Mouse (Mus musculus) heart, postnatal 4 days (tissue): Measurements from ENCODE around the gene Trmt61a. TPM values are rescaled to one million over a fixed set of nuclear protein-coding genes. Genes with fewer than 3 reads are reported as not detected.
"Not testable (repeated sequence)": the region's sequence is repeated elsewhere in the genome, so short reads cannot be mapped to it uniquely, and the experiment has no call there.

Experiments used
- DNase-seq: peaks from one replicate; pipeline ENCODE4 v3.0.0; 2021
- total RNA-seq, 2 experiments: library from RNA; stranded (reverse); gene quantifications; 2 replicates each; pipeline ENCODE4 v1.2.3; 2021

Gene Trmt61a
- total RNA-seq = 1 to 10 TPM; 9.4 to 9.8 TPM

DNA sequence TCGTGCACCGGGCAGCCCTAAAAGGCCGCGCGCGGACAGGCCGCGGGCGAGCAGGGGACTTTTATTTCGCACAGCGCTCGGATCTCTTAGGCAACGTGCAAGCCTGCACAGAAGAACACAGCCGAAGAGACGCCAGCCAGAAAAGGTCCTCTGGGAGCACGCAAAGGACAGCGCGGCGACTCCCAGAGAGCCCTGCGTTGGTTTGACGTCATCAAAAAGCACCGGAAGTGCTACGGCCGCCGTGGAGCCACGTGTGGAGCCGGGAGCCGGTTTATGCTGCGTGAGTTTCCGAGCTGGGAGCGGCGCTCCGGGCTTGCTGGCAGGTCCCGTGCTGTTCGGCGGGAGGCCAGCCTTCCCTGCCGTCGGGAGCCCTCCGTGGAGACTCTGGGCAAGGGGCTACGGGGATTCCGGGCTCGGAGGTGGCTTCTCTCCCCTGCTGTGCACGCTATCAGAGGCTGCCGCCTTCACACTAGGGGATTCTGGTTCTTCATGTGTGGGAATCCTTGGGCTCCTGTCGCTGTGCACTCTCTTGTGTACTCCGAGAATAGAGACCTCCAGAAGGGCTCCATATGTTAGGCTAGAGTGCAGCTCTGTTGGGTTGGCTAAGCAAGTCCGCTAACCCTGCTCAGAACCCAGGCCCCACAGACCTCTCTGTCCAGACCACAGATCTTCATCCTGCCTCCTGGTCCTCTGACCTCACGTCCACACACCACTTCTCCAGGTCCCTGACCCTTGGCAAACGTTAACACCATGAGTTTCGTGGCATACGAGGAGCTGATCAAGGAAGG is at the start of gene Trmt61a:
Trmt61a (plus strand) TSS at position 224 of the 788 bp plus-strand sequence.
- peak; percentile 94 for DNase-seq

- DNase-seq = peak; percentile 80
These were observed 29.8 kb upstream of the Trmt61a start for GRCm38 (mm10) chr12:111648061-111648645.

DNA sequence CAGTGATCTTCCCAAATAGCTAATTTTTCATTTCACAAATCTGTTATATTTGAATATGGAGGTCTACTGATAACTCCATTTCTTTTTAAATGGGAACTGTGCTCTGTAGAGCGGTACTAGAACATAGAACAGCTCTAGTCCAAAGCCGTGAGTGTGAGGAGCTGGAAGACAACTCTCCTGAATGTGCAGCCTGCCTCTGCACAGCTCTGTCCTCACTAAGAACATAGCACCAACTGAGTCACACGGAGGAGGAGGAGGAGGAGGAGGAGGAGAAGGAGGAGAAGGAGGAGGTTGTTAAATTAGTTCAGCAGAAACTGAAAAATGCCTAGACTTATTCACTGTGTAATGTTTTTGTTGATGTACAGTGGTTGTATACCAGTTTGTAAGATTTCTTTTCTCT is 25.0 kb upstream of the Trmt61a start:
- DNase-seq = no peak

DNA sequence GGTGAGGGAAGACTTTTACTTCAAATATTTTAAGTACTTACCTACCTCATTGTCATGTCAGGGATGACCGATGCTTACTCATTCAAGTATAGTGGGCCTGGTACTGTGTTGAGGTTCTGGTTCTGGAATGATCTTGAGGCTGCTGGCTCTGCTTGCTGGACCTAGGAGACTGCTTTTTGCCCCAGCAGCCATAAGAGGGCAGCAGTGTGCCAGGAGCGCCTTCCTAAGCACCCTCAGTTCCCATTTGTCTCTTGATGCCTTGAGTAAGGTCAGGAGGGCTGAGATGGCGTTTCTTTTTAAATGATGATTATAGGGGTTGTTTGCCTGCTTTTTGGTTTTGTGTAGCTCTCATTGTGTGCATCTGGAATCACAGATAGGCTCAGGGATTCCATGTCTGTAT is 24.5 kb upstream of the Trmt61a start:
- peak; percentile 80 for DNase-seq

DNA sequence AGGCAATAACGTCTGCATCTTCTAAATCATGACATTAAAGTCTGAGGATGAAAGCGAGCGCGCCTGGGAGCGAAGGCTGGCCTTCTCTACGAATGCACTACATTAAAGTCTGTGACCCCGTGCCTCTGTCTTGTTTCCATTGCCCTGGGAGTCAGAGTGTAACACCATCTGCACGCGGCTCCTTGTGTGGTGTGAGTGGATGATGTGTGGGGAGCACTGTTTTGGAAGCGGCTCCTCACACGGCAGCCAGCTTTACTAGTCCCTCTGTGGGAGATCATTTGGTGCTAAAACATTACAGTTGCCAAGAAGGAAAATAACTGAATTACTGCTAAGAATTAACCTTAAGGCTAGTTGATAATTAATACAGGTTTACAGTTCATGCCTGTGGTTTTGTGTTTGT is 22.2 kb upstream of the Trmt61a start:
- no peak for DNase-seq

DNA sequence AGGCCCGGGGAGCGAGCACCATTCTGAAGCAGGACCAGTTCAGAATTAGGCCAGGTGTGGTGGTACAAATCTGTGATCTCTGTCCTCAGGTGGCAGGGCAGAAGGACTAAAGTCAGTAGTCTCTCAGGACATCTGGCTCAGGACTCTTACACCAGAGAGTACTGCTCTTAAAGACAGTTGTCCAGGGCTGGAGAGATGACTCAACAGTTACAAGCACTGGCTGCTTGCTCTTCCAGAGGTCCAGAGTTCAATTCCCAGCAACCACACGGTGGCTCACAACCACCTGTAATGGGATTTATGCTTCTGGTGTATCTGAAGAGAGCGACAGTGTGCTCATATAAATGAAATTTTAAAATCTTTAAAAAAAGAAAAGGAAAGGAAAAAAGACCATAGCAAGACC is 18.6 kb upstream of the Trmt61a start:
- DNase-seq = no peak

- no peak for DNase-seq
These were observed 17.3 kb upstream of the Trmt61a start for GRCm38 (mm10) chr12:111660628-111661027.

DNA sequence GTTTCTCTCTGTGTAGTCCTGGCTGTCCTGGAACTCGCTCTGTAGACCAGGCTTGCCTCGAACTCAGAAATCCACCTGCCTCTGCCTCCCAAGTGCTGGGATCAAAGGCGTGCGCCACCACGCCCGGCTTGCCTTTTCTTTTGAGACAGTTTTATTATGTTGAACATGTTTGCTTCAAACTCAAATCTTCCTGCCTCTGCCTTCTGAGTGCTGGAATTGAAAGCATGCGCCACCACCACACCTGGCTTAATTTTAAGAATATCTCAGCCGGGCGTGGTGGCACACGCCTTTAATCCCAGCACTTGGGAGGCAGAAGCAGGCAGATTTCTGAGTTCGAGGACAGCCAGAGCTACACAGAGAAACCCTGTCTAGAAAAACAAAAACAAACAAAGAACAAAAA is 16.4 kb upstream of the Trmt61a start:
- DNase-seq = not testable (repeated sequence)

DNA sequence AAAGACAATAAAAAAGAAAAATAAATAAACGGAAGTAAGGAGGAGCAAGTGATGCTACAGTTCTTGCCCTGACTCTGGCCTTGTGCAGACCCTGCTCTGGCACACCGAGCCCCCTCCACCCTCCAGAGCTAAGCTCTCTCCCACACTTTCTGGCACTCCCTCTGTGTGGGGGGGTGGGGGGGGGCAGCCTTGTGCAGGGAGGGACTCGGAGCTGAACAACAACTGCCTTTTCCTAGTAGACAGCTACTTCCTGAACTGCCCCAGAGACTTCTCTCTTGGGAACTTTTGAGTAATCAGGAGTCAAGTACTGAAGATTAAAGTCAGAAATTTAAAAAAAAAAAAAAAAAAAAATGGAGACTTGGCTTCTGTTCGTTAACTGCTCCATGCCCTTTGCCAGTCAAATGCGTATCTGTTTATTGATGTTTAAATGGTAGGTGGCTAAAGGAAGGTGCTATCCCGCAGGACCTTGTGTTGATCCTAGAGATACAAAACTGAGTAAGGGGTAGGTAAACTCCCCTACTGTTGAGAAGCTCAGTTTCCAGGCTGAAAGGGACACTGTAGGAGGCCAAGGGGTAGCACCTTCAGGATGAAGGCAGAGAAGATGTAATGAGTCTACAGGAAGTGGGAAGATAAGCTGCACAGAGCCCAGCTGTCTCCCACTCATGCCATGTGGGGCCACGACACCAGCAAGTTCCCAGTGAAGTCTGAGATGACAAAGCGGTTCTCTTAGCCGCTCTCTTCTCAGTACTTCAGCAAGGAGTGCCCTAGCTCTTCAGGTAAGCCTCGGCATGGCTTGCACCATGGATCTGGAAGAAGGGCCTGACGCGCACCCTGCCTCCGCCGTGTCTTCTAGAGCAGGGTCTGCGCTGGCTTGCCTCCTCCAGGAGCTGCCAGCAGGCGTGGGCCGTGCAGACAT is 14.4 kb upstream of the Trmt61a start:
- DNase-seq = no peak

DNA sequence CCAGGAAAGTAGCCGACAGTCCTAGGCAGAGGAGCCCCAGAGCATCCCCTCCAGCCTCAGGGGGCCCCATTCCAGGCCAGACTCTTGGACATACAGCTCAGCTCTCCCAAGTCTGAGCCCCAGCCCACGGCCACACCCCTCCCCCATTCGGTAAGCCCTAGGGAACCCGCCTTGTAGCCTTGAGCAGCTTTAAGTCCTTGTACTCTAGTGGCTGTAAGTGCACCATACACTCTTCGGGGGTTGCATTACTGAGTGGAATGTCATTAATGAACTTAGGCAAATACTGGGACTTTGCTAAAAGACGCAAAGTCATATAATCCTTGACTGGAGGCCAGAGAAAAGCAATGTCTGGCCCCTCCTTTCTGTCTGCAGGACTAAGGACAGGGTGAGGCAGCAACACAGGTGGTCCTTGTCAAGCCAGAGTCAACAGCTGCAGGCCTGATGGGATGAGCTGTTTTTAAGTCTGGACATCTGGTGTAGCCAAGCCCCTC is 13.7 kb upstream of the Trmt61a start:
- DNase-seq = peak; percentile 72

DNA sequence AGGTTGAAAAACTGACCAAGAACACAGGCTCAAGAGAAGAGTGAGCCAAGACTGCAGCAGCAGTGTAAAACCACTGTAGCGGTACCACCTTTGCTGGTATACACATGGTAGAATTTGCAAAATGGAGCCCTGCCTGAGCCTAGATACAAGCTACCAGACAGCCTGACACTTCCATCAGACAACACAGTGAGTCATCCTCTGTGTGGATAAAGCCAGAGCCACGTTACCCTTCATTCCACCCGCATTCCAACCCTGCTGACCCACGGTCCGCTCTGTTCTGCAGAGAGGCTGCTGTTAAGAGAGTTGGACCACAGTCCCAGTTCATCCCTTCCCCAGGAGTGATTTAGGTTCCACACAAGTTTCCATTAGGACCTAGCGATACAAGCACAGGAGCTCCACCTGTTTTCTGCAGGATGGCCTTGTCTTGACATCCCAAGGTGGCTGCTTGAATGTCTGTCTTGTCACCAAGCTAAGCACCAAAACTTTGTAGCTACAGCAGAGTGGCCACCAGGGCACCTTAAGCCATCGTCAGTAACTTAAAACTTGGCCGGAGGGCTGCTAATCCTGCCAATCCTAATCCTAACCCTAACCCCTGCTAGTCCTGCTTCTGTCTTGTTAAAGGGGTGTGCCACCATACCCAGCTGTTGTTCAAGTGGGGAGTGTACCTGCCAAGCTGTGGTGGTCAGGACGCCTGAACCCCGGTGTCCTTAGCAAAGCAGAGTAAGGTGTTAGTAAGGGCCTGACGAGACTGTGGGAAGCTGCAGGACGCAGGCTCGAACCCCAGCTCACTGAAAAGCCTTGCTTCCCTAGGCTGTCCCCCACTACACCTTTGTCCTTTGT is 12.6 kb upstream of the Trmt61a start:
- no peak for DNase-seq

DNA sequence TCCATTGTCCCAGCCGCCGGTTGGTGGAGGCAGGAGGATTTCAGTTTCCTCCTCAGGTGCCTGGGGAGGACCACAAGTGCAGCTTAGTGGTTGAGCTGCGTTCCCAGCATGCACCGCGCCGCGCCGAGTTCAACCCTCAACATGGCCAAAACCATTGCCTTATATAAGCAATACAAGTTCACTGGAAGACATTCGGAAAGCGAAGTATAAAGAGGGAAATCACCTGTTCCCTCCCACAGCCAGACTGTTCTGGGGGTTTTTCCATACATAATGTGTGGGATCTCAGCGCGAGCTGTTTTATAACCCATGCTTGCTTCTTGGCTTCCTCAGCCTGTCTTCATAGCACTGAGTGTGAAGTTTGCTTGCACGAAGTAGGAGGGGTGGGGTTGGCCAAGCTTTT is 11.5 kb upstream of the Trmt61a start:
- no peak for DNase-seq

DNA sequence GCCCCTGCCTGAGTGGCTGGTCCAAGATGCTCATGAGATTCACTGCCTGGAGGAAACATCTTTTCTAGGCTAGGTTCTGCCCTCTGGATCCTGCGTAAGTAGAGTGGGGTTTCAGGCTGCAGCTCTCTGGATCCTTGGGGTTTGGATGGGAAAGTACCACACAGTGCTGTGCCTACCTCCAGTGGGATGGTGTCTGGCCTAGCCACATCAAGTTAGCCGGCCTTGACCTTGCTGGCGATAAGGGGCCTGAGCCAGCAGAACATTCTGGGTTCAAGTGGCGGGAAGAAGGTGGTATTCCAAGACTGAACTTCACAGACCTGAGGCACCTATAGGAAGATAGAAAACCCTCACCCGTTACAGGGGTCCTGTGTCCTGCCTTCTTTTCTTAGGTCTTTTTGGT is 10.5 kb upstream of the Trmt61a start:
- no peak for DNase-seq

GRCm38 (mm10) chr12:111668457-111668912 is 9.4 kb upstream of the Trmt61a start:
- DNase-seq = peak; percentile 99

GRCm38 (mm10) chr12:111669000-111669788 is 8.7 kb upstream of the Trmt61a start:
- DNase-seq = no peak

GRCm38 (mm10) chr12:111669961-111670360 is 7.9 kb upstream of the Trmt61a start:
- no peak for DNase-seq

DNA sequence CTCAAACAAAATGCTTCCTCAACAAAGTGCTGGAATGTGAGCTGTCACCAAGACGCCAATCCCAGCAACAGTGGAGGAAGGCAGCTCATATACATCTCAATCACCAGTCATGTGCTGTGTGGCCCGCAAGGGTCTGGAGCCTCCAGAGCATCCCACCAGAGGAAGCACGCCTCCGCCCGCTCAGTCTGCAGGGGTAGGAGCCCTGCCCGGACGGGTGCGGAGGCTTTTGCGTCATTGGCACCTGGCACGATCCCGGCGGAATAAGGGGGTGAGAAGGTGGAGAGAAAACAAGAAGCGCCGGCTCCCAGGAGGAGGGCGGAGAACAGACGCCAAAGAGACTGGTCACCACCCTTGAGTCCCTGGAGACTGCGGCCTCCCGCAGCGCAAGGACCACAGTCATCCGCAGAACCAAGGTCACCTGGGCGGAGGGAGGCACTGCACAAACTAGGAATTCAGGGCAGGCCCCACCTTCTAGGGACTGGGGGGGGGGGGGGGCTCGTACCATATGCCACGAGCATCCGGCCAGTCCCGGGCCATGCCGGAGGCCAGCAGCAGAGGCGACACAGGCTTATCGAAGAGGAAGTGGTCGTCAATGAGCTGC is 7.4 kb upstream of the Trmt61a start:
- no peak for DNase-seq

DNA sequence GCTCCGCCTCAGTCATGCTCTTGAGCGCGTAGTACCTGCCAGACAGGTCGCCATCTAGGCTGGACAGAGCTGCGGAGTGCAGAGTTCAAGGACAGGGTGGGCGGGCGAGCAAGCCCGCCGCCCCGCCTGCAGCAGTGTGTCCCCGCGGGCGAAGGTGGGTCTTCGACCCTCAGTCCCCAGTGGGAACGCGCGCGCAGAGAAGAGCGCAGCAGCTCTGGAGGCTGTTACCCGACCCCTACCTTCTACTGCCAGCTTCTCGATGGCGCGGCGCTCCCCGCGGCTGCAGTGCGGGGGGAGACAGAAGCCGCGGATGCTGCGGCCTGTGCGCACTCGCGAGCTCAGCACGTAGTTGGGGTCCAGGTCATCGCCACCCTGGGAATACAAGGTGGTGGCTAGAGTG is 6.9 kb upstream of the Trmt61a start:
- no peak for DNase-seq

DNA sequence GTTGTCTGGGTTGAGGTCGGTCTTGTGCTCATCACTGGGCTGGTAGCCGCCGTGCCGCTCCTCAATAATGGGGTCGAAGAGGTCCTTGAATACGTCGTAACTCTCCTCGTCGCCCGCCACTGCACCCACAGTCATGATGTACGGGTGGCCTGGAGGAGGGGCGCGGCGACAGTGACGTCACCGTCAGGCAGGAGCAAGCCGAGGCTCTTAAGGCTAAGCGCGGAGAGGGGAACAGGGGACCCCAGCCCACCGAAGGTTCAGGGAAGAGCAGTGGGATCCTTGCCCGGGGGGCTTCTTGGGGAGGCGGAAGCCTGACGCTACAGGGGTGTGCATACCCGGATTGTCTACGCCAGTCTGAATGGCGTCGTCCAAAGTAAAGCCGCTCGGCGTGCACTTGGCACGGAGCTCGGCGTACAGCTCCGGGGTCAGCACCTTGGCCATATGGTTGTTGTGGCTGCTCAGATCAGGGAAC is 6.4 kb upstream of the Trmt61a start:
- DNase-seq = peak; percentile 69

- peak; percentile 83 for DNase-seq
These were observed 5.7 kb upstream of the Trmt61a start, which contains the start of gene Ckb for GRCm38 (mm10) chr12:111672176-111672575. Ckb (minus strand) TSS chr12:111672338.
